In the genomic region with DNA sequence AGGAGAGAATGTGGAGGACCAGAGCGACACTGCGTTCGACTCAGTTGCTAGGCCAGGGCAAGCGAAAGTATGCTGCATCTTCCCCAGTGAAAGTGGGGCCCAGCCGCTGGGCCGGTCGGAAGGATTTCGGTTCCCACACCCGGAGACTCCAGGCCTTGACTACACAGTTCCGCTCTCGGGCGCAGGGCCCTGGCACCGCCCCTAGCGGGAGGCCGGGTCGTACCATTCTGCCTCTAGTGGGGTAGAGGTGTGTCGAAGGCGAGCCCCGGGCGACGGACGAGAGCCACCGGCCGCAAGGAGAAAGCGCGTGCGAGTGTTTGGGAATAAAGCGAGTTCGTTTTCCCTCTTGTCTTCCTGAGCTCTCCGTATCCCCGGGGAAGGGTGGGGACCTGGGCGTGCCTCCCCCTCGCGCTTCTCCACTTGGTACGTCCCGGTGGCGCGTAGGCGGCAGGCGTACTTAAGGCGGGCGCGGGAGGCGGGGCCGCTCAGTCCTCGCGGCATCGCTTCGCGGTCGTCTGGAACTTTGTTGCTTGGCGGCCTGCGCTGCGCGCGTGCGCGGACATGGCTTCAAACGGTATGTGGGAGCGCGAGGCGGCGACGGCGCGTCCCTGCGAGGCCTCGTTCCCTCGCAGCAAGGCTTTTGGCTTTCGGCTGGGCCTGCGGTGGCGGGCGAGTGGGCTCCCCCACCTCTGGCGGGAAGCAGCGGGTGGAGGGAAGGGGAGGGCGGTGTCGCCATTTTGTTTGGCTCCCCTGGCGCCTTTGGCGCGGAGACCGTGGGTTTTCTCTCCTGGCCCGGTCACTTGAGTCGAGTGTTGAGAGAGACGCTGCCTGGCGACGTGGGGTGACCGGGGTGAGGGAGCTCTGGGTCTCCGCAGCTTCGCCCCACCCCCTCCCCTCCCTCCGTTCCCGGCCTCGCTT, we compare ENCODE assay signal across 7 mouse cellular contexts. TPM values are rescaled to one million over a fixed set of nuclear protein-coding genes. Genes with fewer than 3 reads are reported as not detected.
A peak's percentile ranks its signal among the peaks of the same experiment; 100 is the strongest.
DNase-seq lines count a peak whose midpoint lies in the region; ATAC-seq lines count a peak whose summit lies in the region.

Fus (plus strand) TSS at position 454 of the 918 bp plus-strand sequence.

- DNase-seq in adrenal gland, adult 18-20 months (ENCODE audit: low spot score in 2 of 2): peak; percentile 98
- peak; percentile 96 for DNase-seq in embryo, embryonic 11 days
- DNase-seq in gastrocnemius, postnatal 36 days: peak; percentile 93 to 97
- peak; percentile 95 for DNase-seq in left cerebral cortex, postnatal 25 days (ENCODE audit: low spot score in 2 of 2)
- DNase-seq in midbrain, embryonic 10.5 days (ENCODE audit: low spot score): peak; percentile 94
- DNase-seq in right cerebral cortex, postnatal 4 days: peak; percentile 98

- intact Hi-C loops in gastrocnemius, postnatal 36 days (cut with DNase I): no loop called here
- intact Hi-C loops in left cerebral cortex, postnatal 25 days (cut with DNase I): no loop called here

- peak within 1 kb of the TSS; percentile 87 for H3K4me3 ChIP-seq in intestine, embryonic 15.5 days (replicated peaks)
- H3K4me3 ChIP-seq in midbrain, embryonic 10.5 days: peak within 1 kb of the TSS; percentile 96

- under 1% methylated on average over 92 of the region's 92 CpGs for whole genome bisulfite sequencing in intestine, embryonic 15.5 days
- WGBS in midbrain, embryonic 10.5 days: under 1% methylated on average over 92 of the region's 92 CpGs

- H3K9me3 ChIP-seq in intestine, embryonic 15.5 days: no peaks in the 10 kb centered on the region
- H3K9me3 ChIP-seq in midbrain, embryonic 10.5 days (replicated peaks): no peaks in the 10 kb centered on the region

- H3K9ac ChIP-seq in intestine, embryonic 15.5 days: peak within 1 kb of the TSS; percentile 98

- H3K27ac ChIP-seq in intestine, embryonic 15.5 days: peak within 1 kb of the TSS; percentile 98
- H3K27ac ChIP-seq in midbrain, embryonic 10.5 days (replicated peaks): peak within 1 kb of the TSS; percentile 100

- H3K27me3 ChIP-seq in intestine, embryonic 15.5 days (replicated peaks): no peaks in the 10 kb centered on the region
- H3K27me3 ChIP-seq in midbrain, embryonic 10.5 days (ENCODE audit: low read depth, poor library complexity, severe bottlenecking): no peaks in the 10 kb centered on the region

- peak; percentile 95 for ATAC-seq in intestine, embryonic 15.5 days

- peak within 1 kb of the TSS; percentile 76 for H3K4me2 ChIP-seq in intestine, embryonic 15.5 days (replicated peaks)

- H3K4me1 ChIP-seq in intestine, embryonic 15.5 days (replicated peaks): peaks cover 10% of the 10 kb centered on the region; the same call in 1 of the 2 replicates
- peaks cover 20% of the 10 kb centered on the region for H3K4me1 ChIP-seq in midbrain, embryonic 10.5 days

- peaks cover 17% of the 10 kb centered on the region for H3K36me3 ChIP-seq in intestine, embryonic 15.5 days
- H3K36me3 ChIP-seq in midbrain, embryonic 10.5 days: peaks cover 34% of the 10 kb centered on the region

RNA-seq across cellular contexts. Expression of gene Fus, which starts in this region (rescaled TPM):
- 100 to 1,000 TPM; 150 to 153 TPM for total RNA-seq in adrenal gland, adult 18-20 months (2021)
- 10 to 100 TPM; 60.9 to 92.2 TPM for total RNA-seq in gastrocnemius, postnatal 36 days (2021)
- polyA plus RNA-seq in intestine, embryonic 15.5 days (2015; fragmentation: Nextera tagmentation; extraction: Ambion mirVana): 306 and 315 TPM in 2 replicates
- total RNA-seq in left cerebral cortex, postnatal 25 days (2021): 100 to 1,000 TPM; 270 to 316 TPM
- polyA plus RNA-seq in midbrain, embryonic 10.5 days (2016; fragmentation: Nextera tagmentation; extraction: Ambion mirVana): 336 and 358 TPM in 2 replicates

Comparison
In these comparisons a context has a peak if more than half of its experiments do, and no peak if none do; other contexts are left out.
1. Peak in every context shown above with its lines: DNase-seq, ATAC-seq, H3K4me3 ChIP-seq and H3K27ac ChIP-seq.